Mouse (Mus musculus) embryo, embryonic 10.5 days (tissue): ENCODE measurements around the gene Tspan17.
"Not testable (repeated sequence)": the region's sequence is repeated elsewhere in the genome, so short reads cannot be mapped to it uniquely, and the experiment has no call there.

Experiments
- DNase-seq: peaks from one replicate; pipeline ENCODE4 v3.0.0-alpha.2; 2015; ENCODE audit warnings: low spot score

Gene Tspan17

DNA sequence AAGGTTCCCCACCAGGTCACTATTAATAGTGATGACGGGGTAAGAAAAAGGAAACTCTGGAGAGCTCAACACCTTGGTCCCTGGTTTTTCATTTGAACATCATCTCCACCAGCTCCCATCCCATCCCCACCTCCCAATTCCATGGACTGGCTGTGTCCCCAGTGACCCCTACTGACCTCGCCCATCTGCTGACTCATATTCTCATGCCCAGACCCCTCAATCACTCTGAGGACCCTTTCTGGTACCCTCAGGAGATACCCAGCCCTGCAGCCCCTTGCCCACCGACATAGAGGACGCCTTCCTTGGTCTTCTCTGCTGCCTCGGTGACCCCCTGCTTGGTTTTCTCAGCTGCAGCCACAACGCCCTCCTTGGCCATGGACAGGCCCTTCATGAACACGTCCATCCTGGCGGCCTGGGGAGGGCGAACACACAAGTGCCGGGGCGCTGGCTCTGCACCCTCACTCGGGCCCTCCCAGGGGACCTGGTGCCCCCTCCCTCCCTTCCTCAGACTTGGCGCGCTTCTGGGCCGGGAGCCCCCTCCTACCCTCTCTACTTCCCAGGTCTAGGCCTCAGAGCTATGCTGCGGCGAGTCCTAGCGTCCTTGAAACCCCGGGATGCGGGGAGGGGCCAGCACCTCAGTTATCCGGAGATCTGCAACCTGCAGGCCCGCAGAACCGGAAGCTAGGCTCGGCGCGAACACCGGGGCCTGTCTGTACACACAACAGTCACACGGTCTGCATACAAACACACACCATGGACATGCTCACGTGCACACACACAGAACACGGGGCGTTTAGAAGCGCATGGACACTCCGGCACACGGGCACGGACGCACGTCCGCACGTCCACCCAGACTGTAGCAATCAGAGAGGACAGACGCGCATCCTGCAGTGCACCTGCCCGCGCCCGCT lies 23.6 kb upstream of the Tspan17 start:
- DNase-seq: no peak

DNA sequence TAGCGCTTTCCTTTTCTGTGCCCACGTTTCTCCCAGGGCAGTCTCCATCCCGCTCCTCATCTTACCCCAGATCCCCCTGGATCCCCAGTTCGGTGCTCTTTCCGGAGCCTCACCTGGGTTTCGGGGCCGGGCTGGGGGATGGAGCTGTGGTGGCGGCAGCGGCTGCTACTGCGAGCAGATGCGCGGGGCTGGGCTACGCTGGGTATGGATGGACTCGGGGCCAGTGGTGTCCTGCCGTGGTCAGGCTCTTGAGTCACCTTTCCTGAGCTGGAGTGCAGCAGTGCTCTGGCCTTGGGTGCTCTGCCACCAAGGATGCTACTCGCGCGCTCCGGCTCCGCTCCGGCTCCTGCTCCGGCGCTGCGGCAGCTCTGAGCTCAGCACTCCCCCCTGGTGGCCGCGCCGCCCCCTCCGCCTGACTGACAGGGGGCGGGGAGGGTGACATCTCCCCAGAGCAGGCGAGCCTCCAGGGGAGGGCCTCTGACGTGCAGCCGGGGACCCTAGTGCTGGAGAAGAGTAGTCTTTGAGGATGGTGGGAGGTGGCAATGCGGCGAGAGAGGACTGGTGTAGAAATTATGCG lies 22.9 kb upstream of the Tspan17 start, which contains the start of gene Sncb:
Gene Sncb (minus strand): TSS at position 404 of the 577 bp plus-strand sequence.
- peak; percentile 74 for DNase-seq

DNA sequence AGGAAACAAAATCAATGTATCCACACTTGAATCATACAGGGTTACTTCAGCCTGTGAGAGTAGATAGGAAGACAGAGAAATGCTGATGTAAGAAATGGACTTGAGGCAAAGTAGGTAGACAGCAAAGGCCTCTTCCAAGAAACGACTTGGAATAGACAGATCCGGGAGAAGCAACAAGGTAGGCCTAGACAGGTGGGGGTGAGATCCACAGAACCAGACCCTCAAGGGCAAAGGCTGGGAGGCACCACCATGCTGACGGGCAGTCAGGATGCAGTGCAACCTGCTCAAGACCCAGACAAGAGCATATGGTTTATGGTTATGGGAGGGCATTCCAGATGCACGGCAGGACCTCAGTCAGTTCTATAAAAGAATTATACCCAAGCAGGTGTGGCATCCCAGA lies 22.2 kb upstream of the Tspan17 start:
- no peak for DNase-seq

DNA sequence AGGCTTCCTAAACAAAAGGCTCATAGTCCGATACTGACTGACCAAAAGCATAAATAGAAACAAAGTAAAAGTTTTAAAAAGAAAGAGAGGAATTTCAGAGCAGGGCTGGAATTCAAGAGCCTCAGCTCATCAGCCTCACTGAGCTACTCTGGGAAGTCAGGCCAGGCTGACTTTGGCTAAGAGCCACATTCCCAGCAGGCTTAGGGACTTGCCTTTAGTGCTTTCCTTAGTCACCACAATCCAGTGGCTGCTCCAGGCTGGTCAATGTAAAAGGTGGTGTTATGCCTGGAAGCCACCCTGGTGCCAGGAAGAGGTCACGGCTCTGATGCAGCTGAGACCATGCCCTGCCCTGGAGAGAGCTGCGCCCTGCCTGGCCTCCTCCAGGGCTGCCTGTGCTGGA lies 8.6 kb upstream of the Tspan17 start:
- no peak for DNase-seq

DNA sequence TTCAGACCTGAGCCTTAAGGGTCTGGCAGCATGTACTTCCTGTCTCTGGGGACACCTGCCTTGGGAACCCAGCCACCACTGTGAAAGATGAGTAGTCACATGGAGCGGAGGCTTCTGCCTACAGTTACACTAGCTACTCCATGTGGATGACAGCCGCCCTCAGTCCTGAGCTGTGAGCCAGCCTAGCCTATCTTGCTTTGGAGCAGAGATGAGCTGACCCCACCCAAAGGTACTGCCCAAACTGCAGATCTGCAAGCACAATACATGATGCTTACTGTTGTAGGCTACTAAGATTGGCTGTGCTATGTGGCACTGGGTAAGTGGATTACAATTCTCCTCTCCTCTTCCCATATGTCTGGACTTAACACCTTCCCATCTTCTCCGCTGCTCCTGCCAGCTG lies 8.1 kb upstream of the Tspan17 start:
- no peak for DNase-seq

DNA sequence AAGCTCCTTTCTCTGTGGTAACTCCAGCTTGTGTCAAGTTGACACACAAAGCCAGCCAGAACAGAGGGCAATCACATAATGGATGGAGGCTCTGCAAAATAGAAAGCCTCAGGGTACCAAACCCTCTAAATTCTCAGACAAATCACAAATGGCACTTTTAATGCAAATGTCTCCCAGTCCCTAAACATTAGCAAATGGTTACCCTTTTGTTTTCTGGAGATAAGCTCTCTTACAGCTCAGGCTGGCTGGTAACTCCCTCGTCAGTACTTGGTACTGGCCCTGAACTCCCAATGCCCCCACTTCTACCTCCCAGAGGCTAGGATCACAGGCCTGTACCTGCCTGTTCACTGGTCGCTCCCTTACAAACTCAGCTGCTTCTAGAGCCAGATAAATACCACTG lies 5.9 kb upstream of the Tspan17 start:
- DNase-seq: no peak

DNA sequence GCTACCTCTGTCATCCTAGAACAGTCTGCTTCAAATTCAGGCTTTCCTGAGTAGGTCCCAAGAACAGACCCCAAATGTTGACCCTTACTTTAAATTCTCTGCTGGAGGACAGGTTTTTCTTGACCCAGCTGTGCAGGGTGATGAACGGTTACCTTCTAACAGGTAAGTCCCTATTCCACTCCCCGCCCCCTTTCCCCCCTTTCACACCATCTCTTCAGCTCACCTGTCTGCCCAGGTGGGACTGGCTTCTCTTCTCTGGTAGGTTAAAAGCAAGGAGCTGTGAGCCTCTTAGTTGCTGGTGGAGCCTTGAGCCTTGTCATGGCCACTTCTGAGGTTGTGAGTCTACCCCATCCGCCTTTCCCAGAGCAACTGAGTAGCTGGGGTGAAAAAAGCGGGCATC lies 5.5 kb upstream of the Tspan17 start, which contains the start of gene Eif4e1b:
Gene Eif4e1b (plus strand): TSS at position 301 of the 400 bp plus-strand sequence.
- DNase-seq: no peak

DNA sequence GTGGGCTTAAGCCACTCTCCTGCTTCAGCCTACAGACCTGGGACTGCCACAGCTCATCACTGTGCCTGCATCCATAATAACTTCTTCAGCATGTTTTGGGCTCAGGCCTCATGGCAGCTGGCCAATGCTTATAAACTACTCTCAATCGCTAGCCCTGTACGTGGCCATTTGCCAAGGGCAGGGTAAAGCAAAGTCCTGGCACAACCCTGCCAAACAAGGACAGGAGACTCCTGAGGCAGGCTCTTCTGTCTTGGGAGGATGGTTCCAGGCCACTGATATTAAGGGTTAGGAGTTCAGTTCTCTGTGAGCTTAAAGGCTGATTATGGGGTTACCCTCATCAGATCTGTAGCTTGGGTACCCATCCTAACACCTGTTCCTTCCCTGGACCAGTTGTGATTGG lies 1.6 kb upstream of the Tspan17 start:
- DNase-seq: not testable (repeated sequence)

DNA sequence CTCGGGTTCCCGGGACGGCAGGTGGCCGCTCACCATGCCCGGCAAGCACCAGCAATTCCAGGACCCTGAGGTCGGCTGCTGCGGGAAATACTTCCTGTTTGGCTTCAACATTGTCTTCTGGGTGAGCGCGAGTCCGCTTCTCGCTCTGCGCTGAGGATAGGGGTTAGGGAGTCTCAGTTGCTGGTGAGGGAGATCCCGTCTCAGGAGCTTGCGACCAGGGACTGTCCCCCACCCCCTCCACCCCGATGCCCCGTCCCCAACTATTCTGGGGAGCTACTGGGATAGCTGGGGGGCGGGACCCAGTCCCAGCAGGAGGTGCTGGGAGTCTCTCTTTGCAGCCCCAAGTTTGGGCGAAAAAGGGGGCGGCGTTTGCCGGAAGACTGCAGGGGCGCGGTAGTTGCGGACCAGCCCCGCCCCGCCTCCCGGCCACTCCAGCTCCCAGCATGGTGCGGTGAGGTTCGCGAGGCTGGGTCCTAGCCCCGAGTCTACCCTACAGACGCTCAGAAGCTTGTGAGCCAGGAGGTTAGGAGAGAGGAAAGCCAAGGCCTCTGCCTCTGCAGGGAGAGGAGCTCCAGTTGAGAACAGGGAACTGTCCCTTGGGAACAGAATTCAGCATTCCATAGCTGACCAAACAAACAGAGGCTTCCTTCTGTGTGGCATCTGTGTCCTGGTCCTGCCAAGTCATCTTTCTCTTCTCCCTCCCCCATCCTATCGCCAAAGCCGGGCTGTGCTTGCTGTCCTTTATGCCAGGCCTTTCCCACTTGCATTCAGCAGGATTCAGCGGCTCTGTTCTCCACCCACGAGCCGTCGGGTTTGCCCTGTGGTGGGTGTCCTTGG lies 602 bp downstream of the Tspan17 start:
- peak; percentile 54 for DNase-seq

DNA sequence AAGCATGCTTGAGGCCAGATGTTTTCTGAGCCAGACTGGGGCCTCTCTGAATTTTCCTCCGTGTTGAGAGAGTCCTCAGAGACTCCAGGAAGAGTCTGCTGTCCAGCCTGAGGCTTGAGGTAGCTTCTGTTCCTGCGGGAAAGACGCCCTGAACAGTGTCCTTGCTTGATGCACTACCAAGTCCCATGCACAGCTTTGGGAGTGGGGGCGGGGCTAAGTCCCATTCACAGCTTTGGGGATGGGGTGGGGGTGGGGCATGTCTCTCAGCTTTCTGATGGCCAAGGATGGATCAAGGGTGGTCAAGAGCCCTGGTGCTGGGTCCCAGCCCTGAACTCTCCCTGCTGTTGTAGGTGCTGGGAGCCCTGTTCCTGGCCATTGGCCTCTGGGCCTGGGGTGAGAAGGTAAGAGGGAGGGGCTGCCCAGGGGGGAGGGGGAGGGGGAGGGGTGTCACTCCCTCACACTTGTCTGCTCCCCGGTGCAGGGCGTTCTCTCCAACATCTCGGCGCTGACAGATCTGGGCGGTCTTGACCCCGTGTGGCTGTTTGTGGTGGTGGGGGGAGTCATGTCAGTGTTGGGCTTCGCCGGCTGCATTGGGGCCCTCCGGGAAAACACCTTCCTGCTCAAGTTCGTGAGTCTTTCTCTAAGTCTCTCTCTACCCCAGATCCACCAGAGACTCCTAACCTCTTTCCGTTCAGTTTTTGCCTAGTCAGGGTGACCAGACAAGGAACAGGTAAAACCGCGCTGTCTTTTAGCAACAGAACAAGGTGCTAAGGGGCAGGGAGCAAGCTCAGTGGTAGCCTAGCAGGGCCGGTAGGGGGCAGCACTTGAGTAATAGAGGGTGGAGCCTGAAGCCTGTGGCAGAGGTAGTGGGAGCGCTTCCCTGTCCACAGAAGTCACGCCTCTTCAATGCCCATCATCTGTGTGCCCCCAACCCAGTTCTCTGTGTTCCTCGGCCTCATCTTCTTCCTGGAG lies 3.4 kb downstream of the Tspan17 start:
- DNase-seq: peak; percentile 38

DNA sequence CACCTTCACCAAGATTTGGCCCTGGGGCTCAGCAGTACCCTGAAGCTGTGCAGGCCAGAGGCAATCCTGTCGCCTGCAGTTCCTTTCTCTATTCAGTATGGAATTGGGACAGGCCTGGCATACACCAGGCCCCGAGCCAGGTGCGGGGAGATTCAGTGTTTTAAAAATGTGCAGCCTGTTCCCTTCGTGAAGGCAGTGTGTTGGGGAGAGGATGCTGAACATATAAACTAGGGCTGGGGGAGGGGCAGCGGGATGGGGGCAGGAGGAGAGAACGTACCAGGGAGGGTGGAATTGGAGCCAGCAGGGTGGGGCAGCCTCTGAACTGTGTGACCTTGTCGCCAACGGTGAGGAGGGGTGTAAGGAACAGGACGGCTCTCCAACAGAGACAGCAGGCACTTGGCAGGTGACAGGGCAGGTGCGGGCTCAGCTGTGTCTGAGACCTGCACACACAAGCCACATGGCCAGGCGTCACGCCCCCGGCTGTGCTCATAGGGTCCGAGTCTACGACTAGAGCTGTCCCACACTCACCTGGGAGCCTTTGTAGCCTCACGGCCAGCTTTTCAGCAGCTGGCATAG lies 4.9 kb downstream of the Tspan17 start:
- DNase-seq: no peak

DNA sequence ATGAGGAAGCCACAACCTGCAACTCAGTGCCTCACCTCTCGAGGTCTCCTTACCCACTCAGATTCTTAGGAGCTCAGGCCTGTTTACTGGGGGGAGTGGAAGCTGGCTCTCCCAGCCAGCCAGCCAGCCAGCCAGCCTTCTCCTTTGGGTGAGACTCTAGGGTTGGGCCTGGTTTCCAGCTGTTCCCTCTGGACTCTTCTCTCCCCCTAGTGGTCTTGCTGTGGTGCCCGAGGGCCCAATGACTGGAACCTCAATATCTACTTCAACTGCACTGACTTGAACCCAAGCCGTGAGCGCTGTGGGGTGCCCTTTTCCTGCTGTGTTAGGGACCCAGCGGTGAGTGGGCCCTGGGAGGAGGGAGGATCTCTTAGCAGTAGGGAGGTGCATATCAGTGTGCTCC lies 5.7 kb downstream of the Tspan17 start:
- no peak for DNase-seq

DNA sequence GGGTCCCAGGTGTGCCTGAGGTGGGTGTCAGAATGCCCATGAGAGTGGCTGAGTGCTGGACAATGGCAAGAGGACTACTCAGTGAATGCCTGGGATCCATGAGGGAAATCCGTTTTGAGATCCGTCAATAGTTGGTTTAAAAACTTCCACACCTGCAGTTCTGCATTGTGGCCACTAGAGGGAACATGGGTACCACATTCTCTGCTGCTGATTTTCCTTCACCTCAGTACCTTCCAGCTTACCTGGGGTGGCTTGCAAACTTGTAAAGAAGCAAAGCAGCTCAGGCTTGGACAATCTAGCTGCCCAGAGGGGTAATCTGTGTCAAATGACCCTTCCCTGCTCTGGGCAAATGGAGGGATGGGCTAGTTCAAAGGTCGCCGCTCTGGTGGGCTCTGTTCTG lies 8.2 kb downstream of the Tspan17 start:
- DNase-seq: peak; percentile 80

DNA sequence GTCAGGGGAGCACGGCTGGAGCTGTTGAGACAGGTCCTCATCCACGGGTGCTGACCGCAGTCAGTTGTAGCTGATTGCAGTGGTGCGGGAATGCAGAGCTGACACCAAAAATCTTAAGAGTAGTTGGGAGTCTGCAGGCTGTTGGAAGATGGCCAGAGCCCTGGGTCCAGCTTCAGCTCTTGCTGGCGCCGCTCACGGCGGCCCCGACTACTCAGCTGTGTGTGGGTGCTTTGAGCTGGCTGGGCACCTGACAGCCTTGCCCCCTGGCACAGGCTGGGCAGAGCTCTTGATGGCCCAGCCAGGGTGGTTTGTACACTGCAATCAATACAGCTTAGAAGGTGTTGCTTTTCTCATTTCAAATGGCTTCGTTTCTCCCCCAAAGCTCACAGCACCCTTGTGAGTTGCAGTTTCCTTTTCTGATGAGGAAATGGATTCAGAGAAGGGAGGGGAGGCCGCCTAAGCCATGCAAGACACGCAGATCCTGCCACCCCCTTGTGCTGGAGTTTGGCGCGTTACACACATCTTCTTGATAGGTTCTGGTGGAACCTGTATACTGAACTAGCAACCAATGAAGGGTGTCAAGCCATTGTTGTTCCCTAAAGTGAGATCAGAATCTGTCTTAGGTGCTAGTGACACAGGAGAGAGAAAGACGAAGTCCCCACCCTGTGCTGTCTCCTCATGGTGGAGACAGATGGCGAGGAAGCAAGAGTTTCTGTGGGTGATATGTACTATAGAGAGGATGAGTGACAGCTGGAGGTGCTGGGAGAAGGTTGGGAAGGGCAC lies 8.9 kb downstream of the Tspan17 start:
- no peak for DNase-seq

DNA sequence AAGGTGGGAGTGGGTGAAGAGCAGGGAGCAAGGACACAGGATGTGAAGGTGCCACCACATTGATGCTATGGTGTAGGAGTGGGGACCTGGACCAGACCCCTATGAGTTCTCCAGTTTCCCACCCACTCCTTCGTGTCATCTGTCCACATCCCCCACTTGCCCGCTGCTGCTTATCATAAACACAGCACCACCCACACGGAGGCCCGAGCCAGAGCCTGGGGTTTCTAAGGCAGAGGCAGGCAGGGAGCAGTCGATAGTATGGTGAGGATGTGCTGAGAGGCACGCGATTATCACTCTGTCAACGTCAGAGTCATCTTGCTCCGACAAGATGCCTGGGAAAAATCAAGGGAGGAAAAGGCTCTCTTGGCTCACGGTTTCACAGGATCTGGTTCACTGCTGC lies 9.6 kb downstream of the Tspan17 start:
- DNase-seq: no peak

DNA sequence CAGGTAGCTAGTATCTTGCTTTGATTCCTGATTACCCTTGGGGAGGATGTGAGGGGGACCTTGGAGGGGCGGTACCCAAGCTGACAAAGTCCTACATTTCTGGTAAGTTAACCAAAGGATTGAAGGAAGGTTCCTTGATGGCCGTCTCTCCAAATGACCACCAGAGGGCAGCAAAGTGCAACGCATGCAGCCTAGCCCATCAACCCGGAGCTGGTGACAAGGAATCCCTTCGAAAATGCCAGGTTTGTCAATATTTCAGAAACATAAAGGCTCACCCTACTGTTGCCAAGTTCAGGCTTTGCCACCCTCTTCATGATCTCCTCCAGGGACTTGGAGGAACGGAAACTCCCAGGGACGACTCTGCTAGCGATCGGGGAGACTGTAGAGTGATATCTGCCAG lies 10.5 kb downstream of the Tspan17 start:
- peak; percentile 89 for DNase-seq

DNA sequence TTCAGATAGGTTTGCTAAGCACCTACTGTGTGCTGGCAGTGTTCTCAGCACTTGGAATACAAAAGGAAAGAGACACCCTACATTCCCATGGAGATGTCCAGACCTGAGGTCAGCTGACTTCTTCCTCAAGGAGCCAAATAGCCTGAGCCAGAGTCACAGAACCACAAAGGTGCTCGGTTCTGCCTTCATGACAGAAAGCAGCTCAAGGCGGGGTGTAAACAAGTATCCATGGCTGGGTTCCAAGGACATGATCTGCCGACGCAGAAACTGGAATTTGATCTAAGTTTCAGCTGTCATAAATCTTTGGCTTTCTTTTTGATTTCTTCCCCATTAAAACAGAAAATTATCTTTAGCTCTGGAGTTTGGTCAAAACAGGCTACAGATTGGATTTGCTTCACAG lies 11.0 kb downstream of the Tspan17 start:
- DNase-seq: no peak

DNA sequence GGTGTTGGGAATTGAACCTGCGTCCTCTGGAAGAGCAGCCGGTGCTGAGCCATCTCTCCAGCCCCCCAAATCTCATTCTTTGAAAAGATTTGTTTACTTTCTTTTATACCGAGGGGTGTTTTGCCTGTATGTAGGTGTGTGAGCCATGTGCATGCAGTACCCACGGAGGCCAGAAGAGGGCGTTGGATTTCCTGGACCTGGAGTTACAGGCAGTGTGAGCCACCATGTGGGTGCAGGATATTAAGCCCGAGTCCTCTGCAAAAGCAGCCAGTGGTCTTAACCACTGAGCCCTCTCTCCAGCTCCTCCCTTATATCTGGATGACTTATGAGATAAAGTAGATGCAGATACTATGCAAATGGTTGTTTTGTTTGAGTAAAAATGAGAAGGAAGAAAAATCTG lies 13.8 kb downstream of the Tspan17 start:
- no peak for DNase-seq

DNA sequence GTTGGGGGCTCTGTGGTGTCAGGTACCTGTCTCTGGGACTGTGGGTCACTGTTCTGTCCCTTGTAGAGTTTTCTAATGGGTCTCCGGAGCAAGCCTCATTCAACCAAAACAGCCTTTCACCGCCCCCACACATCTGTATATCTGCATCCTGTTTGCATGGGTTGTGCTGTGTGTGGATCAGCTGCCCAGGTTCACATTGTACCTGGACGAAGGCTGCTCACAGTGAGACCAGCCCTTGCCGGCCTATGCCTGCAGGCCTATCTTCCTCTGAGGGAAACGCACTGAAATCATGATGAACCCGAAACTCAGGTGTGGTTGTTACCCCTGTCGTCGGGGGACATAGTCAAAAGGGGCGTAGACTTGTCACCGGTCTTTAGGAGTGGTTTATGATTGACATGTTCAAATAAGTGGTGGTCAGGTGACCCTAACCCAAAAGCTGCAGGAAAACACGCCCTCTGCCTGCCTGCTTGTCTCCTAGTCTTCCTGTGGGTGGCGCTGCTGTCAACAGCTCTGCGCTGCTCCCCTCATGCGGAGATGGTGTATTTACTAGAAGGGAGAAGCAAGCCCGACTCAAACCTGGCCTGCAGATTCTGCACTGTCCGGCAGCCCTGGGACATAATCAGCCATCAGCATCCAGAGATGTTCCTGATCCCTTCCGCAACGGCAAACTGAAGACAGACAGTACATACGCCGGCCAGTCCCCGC lies 16.1 kb downstream of the Tspan17 start:
- DNase-seq: peak; percentile 73
